Mouse (Mus musculus): ENCODE results near the gene Foxp4. TPM values are rescaled to one million over a fixed set of nuclear protein-coding genes. Genes with fewer than 3 reads are reported as not detected.
A peak's percentile ranks its signal among the peaks of the same experiment; 100 is the strongest.

The Foxp4 gene
- total and polyA plus RNA-seq, 3 experiments = 0.93 to 54.1 (median 21.6) TPM

DNA sequence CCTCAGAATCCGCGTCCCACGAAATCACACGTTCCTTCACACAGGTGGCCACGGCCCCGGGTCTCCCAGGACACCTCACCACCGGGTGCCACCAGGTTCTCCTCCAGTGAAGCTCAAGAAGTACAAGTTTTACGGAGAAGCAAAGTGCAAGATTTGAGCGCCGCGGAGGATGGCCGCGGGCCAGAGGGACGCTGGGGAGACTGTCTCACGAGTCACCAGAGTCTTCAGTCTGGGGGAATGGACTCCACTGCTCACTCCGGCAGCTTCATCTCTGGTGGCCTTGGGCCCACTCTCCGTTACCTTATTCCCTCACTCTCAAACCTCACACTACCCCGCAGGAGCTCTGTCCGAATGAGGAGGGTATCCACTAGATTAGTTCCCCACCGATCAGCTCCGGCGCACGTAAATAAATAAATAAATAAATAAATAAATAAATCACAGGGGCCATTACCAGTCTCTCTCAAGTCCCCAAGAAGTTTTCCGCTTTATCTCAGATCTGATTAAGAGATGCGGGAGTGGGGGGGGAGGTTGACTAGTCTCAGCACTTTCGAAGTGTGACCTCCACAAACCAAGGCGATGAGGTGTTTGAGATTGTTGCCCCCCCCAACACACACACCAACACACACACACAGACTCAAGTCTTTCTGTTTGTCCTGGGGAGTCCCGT, 1.3 kb downstream of the Foxp4 start:
- peaks cover 38% of the 10 kb centered on the region for H3K9me3 ChIP-seq (replicated peaks)
- peaks cover 18% of the 10 kb centered on the region; the same call in 1 of the 2 replicates for H3K27me3 ChIP-seq (ENCODE audit: insufficient read depth, low read length)
- DNase-seq (ENCODE audit: low spot score) (no peak), ATAC-seq (ENCODE audit: extremely low read depth, insufficient number of reproducible peaks, low FRiP score, poor library complexity, severe bottlenecking) (no peak)
- peaks cover 21% of the 10 kb centered on the region for H3K4me1 ChIP-seq (ENCODE audit: insufficient read depth, low read depth, low read length)
- TF ChIP-seq POLR2AphosphoS5 (IDR thresholded peaks at IDR 0.05; ENCODE audit: insufficient replicate concordance, low read depth, low read length) = no peak
- TF ChIP-seq GATA2 (IDR thresholded peaks at IDR 0.05; ENCODE audit: borderline replicate concordance, low read depth, low read length) = no peak
- no peak for TF ChIP-seq GATA1 (IDR thresholded peaks at IDR 0.05; ENCODE audit: borderline replicate concordance, low read length)
- TF ChIP-seq CTCF (IDR thresholded peaks at IDR 0.05; ENCODE audit: low read depth, low read length) = no peak
- no peak for TF ChIP-seq TAL1 (conservative IDR thresholded peaks at IDR 0.05; ENCODE audit: low read depth, low read length)
- H3K4me3 ChIP-seq (ENCODE audit: low read depth, low read length) = peak overlapping the region; percentile 76
- H3K36me3 ChIP-seq (replicated peaks) = peaks cover 12% of the 10 kb centered on the region

DNA sequence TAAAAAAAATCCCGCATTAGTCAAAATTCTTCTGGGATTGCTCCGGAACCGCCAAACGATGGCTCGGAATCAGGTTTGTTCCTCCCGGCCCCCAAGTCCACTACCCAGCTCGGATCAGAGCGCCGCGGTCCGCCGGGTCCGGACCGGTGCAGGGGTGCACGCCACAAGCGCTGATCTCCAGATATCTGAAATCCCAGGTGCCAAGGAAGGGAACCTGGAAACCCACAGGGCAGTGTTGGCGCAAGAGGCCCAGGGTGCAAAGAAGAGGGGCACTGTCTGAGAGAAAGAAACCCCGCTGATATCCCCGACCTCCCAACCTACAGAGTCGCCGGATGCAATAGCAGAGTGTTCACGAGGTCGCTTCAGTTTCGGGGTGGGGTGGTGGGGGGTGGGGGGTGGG, 1.9 kb downstream of the Foxp4 start:
- H3K4me3 ChIP-seq (ENCODE audit: low read depth, low read length) = peak overlapping the region; percentile 56; the same call in 1 of the 2 replicates
- H3K27me3 ChIP-seq (ENCODE audit: insufficient read depth, low read length) = peaks cover 18% of the 10 kb centered on the region; the same call in 1 of the 2 replicates
- DNase-seq (ENCODE audit: low spot score) (no peak), ATAC-seq (ENCODE audit: extremely low read depth, insufficient number of reproducible peaks, low FRiP score, poor library complexity, severe bottlenecking) (no peak)
- H3K4me1 ChIP-seq (ENCODE audit: insufficient read depth, low read depth, low read length) = peaks cover 21% of the 10 kb centered on the region
- peaks cover 42% of the 10 kb centered on the region for H3K9me3 ChIP-seq (replicated peaks)
- peaks cover 13% of the 10 kb centered on the region for H3K36me3 ChIP-seq (replicated peaks)
- no peak for TF ChIP-seq TAL1 (conservative IDR thresholded peaks at IDR 0.05; ENCODE audit: low read depth, low read length)
- no peak for TF ChIP-seq POLR2AphosphoS5 (IDR thresholded peaks at IDR 0.05; ENCODE audit: insufficient replicate concordance, low read depth, low read length)
- TF ChIP-seq GATA1 (IDR thresholded peaks at IDR 0.05; ENCODE audit: borderline replicate concordance, low read length) = no peak
- no peak for TF ChIP-seq GATA2 (IDR thresholded peaks at IDR 0.05; ENCODE audit: borderline replicate concordance, low read depth, low read length)
- TF ChIP-seq CTCF (IDR thresholded peaks at IDR 0.05; ENCODE audit: low read depth, low read length) = no peak

DNA sequence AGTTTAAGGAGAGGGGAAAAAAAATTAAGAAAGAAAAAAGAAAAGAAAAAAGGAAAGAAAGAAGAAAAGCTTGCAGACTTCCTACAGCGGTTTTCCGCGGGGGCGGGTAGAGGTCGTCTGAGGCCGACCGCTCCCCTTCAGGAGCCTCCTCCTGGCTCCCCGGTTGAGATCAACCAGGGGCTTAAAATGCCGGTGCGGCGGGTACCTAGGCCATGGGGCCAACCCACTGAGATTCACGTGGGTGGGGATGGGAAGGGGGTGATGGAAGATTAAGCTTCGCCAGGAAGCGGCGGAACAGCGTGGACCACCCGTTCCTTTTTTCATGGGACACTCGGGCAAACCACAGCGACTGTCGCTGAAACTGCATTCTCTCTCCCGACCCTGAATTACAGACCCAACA, 2.3 kb downstream of the Foxp4 start:
- ATAC-seq (ENCODE audit: extremely low read depth, insufficient number of reproducible peaks, low FRiP score, poor library complexity, severe bottlenecking) (no peak), DNase-seq (ENCODE audit: low spot score) (no peak)
- Histone ChIP-seq H3K36me3 (replicated peaks) (peaks cover 13% of the 10 kb centered on the region), H3K27me3 (ENCODE audit: insufficient read depth, low read length) (peaks cover 18% of the 10 kb centered on the region; the same call in 1 of the 2 replicates), H3K9me3 (replicated peaks) (peaks cover 42% of the 10 kb centered on the region), H3K4me1 (ENCODE audit: insufficient read depth, low read depth, low read length) (peaks cover 21% of the 10 kb centered on the region), H3K4me3 (ENCODE audit: low read depth, low read length) (peak overlapping the region; percentile 42; the same call in 1 of the 2 replicates)
- TF ChIP-seq POLR2AphosphoS5 (IDR thresholded peaks at IDR 0.05; ENCODE audit: insufficient replicate concordance, low read depth, low read length) = no peak
- no peak for TF ChIP-seq CTCF (IDR thresholded peaks at IDR 0.05; ENCODE audit: low read depth, low read length)
- no peak for TF ChIP-seq GATA2 (IDR thresholded peaks at IDR 0.05; ENCODE audit: borderline replicate concordance, low read depth, low read length)
- TF ChIP-seq GATA1 (IDR thresholded peaks at IDR 0.05; ENCODE audit: borderline replicate concordance, low read length) = no peak
- TF ChIP-seq TAL1 (conservative IDR thresholded peaks at IDR 0.05; ENCODE audit: low read depth, low read length) = no peak

DNA sequence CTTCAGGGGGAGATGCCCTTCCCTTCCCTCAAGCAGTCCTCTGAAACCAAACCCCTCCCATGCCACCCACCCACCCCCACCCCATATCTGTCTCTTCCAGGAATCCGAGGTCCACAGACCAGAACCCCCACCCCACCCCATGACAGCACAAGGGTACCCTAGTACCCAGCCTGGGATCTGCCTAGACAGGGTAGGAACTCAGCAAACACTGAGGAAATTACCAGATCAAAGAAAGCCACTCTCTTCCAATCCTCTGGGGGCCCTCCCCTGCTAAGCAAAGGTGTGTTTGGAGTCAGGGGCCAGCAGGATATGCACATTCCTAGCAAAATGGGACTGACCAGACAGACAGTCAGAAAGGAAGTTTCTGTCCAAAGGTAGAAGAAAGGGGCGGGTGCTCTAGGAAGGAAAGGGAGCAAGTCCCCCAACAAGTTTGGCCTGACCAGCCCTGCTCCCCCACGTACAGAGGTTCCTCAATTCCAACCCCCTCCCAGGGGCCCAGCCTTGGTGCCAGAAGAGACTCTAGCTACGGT, 3.2 kb downstream of the Foxp4 start:
- Histone ChIP-seq H3K4me1 (ENCODE audit: insufficient read depth, low read depth, low read length) (peaks cover 21% of the 10 kb centered on the region), H3K9me3 (replicated peaks) (peaks cover 42% of the 10 kb centered on the region), H3K36me3 (replicated peaks) (peaks cover 15% of the 10 kb centered on the region), H3K27me3 (ENCODE audit: insufficient read depth, low read length) (peaks cover 18% of the 10 kb centered on the region; the same call in 1 of the 2 replicates), H3K4me3 (ENCODE audit: low read depth, low read length) (peak overlapping the region; percentile 40; the same call in 1 of the 2 replicates)
- TF ChIP-seq CTCF (IDR thresholded peaks at IDR 0.05; ENCODE audit: low read depth, low read length) (no peak), POLR2AphosphoS5 (IDR thresholded peaks at IDR 0.05; ENCODE audit: insufficient replicate concordance, low read depth, low read length) (no peak), GATA2 (IDR thresholded peaks at IDR 0.05; ENCODE audit: borderline replicate concordance, low read depth, low read length) (no peak), TAL1 (conservative IDR thresholded peaks at IDR 0.05; ENCODE audit: low read depth, low read length) (no peak), GATA1 (IDR thresholded peaks at IDR 0.05; ENCODE audit: borderline replicate concordance, low read length) (no peak)
- DNase-seq (ENCODE audit: low spot score) = no peak
- ATAC-seq (ENCODE audit: extremely low read depth, insufficient number of reproducible peaks, low FRiP score, poor library complexity, severe bottlenecking) = no peak

DNA sequence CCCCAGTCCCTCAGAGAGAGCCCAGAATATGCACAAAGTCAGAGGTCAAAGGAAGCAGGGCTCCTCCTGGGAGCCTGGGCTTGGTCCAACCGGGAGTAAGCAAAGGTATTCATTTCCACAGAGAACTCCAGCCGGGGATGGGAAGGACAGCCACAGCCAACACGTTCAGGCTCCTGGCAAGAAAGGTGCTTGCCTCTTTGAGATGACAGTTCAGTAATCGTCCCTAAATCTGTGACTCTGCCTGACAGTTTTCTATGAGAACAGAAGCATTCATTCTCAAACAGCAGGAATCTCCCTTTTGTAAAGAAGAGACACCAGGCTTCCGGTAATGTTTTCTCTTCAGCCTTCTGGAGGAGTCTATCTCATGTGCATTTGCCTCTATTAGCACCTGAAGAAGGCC, 4.6 kb downstream of the Foxp4 start:
- peaks cover 18% of the 10 kb centered on the region for H3K4me1 ChIP-seq (ENCODE audit: insufficient read depth, low read depth, low read length)
- H3K36me3 ChIP-seq (replicated peaks) = peaks cover 24% of the 10 kb centered on the region
- no peak for ATAC-seq (ENCODE audit: extremely low read depth, insufficient number of reproducible peaks, low FRiP score, poor library complexity, severe bottlenecking)

DNA sequence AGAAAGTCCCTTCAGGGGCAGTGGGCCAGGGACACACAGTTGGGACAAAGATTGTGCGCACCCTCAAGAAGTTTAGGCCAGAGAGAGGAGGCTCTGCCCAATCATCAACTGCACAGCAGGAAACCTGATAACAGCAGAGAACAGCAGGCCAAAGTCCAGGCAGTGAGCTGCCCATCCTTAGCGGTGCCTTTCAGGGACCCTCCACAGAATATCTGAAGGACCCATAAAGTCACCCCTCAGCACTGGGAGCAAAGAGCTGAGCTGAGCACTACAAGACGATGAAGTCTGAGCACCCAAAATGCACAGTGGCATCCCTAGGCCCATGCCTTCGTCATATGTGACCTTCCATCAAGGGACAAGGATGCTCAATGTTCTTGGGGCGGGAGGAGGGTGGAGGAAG, 6.5 kb downstream of the Foxp4 start:
- no peak for DNase-seq (ENCODE audit: low spot score)
- H3K4me1 ChIP-seq (ENCODE audit: insufficient read depth, low read depth, low read length) = peaks cover 14% of the 10 kb centered on the region
- H3K9me3 ChIP-seq (replicated peaks) = peaks cover 25% of the 10 kb centered on the region
- peaks cover 15% of the 10 kb centered on the region; the same call in 1 of the 2 replicates for H3K27me3 ChIP-seq (ENCODE audit: insufficient read depth, low read length)
- peaks cover 29% of the 10 kb centered on the region for H3K36me3 ChIP-seq (replicated peaks)
- no peak for ATAC-seq (ENCODE audit: extremely low read depth, insufficient number of reproducible peaks, low FRiP score, poor library complexity, severe bottlenecking)
- H3K4me3 ChIP-seq (ENCODE audit: low read depth, low read length) = no peak overlapping the region
- TF ChIP-seq CTCF (IDR thresholded peaks at IDR 0.05; ENCODE audit: low read depth, low read length) = no peak
- TF ChIP-seq POLR2AphosphoS5 (IDR thresholded peaks at IDR 0.05; ENCODE audit: insufficient replicate concordance, low read depth, low read length) = no peak
- no peak for TF ChIP-seq TAL1 (conservative IDR thresholded peaks at IDR 0.05; ENCODE audit: low read depth, low read length)
- no peak for TF ChIP-seq GATA1 (IDR thresholded peaks at IDR 0.05; ENCODE audit: borderline replicate concordance, low read length)
- no peak for TF ChIP-seq GATA2 (IDR thresholded peaks at IDR 0.05; ENCODE audit: borderline replicate concordance, low read depth, low read length)

More for the DNA sequence above, 4.6 kb downstream of the Foxp4 start:
- peaks cover 36% of the 10 kb centered on the region for H3K9me3 ChIP-seq (replicated peaks)
- peaks cover 18% of the 10 kb centered on the region; the same call in 1 of the 2 replicates for H3K27me3 ChIP-seq (ENCODE audit: insufficient read depth, low read length)
- TF ChIP-seq POLR2AphosphoS5 (IDR thresholded peaks at IDR 0.05; ENCODE audit: insufficient replicate concordance, low read depth, low read length) (no peak), GATA1 (IDR thresholded peaks at IDR 0.05; ENCODE audit: borderline replicate concordance, low read length) (no peak), CTCF (IDR thresholded peaks at IDR 0.05; ENCODE audit: low read depth, low read length) (no peak)
- DNase-seq (ENCODE audit: low spot score) = no peak
- H3K4me3 ChIP-seq (ENCODE audit: low read depth, low read length) = no peak overlapping the region
